Mouse (Mus musculus): Measurements from ENCODE around the gene Myh10.

- TF ChIP-seq GATA1 (IDR thresholded peaks at IDR 0.05; ENCODE audit: borderline replicate concordance, low read length): no peak
- no peak for TF ChIP-seq FLI1 (IDR thresholded peaks at IDR 0.05; ENCODE audit: low read length)
Observed at GRCm38 (mm10) chr11:68730792-68731191, 39.4 kb downstream of the Myh10 start.
